Mouse (Mus musculus): ENCODE data around the gene Prkcsh. TPM values are rescaled to one million over a fixed set of nuclear protein-coding genes. Genes with fewer than 3 reads are reported as not detected.

Prkcsh gene
- polyA plus RNA-seq, 2 experiments, result 29.2 to 45.1 TPM

GRCm38 (mm10) chr9:21992227-21992626 lies 10.4 kb upstream of the Prkcsh start:
- H3K36me3 ChIP-seq (replicated peaks; ENCODE audit: control insufficient read depth, insufficient read depth, low read depth), result no peaks in the 10 kb centered on the region
- H3K27me3 ChIP-seq (ENCODE audit: control insufficient read depth, insufficient read depth, low read length), result peaks cover 56% of the 10 kb centered on the region
- no peak for TF ChIP-seq EP300 (IDR thresholded peaks at IDR 0.05; ENCODE audit: low read depth)
- TF ChIP-seq CTCF (IDR thresholded peaks at IDR 0.05; ENCODE audit: low read depth), result no peak
- no peaks in the 10 kb centered on the region for H3K4me1 ChIP-seq (replicated peaks; ENCODE audit: control insufficient read depth in 2 of 2, insufficient read depth in 2 of 2, low read length in 1 of 2)
- ATAC-seq (ENCODE audit: insufficient read depth) (no peak), DNase-seq (ENCODE audit: low read depth in 3 of 3, low spot score in 3 of 3) (no peak)
- H3K9ac ChIP-seq (replicated peaks), result no peak overlapping the region
- no peak overlapping the region for H3K4me2 ChIP-seq (ENCODE audit: low read depth)
- no peaks in the 10 kb centered on the region for H3K9me3 ChIP-seq (ENCODE audit: control insufficient read depth, low read length)
- WGBS (ENCODE audit: insufficient replicate concordance), result 63% methylated on average over 4 of the region's 4 CpGs
- H3K4me3 ChIP-seq (ENCODE audit: insufficient read depth in 1 of 2, low read depth in 2 of 2, low read length in 2 of 2), result no peak overlapping the region
- no peak overlapping the region for H3K27ac ChIP-seq

GRCm38 (mm10) chr9:21996178-21996867 lies 6.3 kb upstream of the Prkcsh start:
- Histone ChIP-seq H3K4me3 (ENCODE audit: insufficient read depth in 1 of 2, low read depth in 2 of 2, low read length in 2 of 2) (no peak overlapping the region), H3K27ac (no peak overlapping the region), H3K36me3 (replicated peaks; ENCODE audit: control insufficient read depth, insufficient read depth, low read depth) (no peaks in the 10 kb centered on the region), H3K4me2 (ENCODE audit: low read depth) (no peak overlapping the region), H3K9me3 (ENCODE audit: control insufficient read depth, low read length) (no peaks in the 10 kb centered on the region), H3K4me1 (replicated peaks; ENCODE audit: control insufficient read depth in 2 of 2, insufficient read depth in 2 of 2, low read length in 1 of 2) (no peaks in the 10 kb centered on the region), H3K9ac (replicated peaks) (no peak overlapping the region), H3K27me3 (ENCODE audit: control insufficient read depth, insufficient read depth, low read length) (peaks cover 15% of the 10 kb centered on the region)
- DNase-seq (ENCODE audit: low read depth in 3 of 3, low spot score in 3 of 3) (no peak), ATAC-seq (ENCODE audit: insufficient read depth) (no peak)
- WGBS (ENCODE audit: insufficient replicate concordance), result 66% methylated on average over 3 of the region's 3 CpGs
- TF ChIP-seq EP300 (IDR thresholded peaks at IDR 0.05; ENCODE audit: low read depth) (no peak), CTCF (IDR thresholded peaks at IDR 0.05; ENCODE audit: low read depth) (no peak)

- peaks cover 10% of the 10 kb centered on the region for H3K36me3 ChIP-seq (replicated peaks; ENCODE audit: control insufficient read depth, insufficient read depth, low read depth)
- no peak overlapping the region for H3K4me3 ChIP-seq (ENCODE audit: insufficient read depth in 1 of 2, low read depth in 2 of 2, low read length in 2 of 2)
- H3K9me3 ChIP-seq (ENCODE audit: control insufficient read depth, low read length), result no peaks in the 10 kb centered on the region
- no peak for ATAC-seq (ENCODE audit: insufficient read depth)
- 75% methylated on average over 6 of the region's 6 CpGs for WGBS (ENCODE audit: insufficient replicate concordance)
- H3K9ac ChIP-seq (replicated peaks), result no peak overlapping the region
- no peak overlapping the region for H3K4me2 ChIP-seq (ENCODE audit: low read depth)
- H3K27me3 ChIP-seq (ENCODE audit: control insufficient read depth, insufficient read depth, low read length), result no peaks in the 10 kb centered on the region; the same call in 1 of the 2 replicates
- DNase-seq (ENCODE audit: low read depth in 3 of 3, low spot score in 3 of 3), result no peak
- peaks cover 9 to 10% of the 10 kb centered on the region in 2 experiments for H3K4me1 ChIP-seq (replicated peaks; ENCODE audit: control insufficient read depth in 2 of 2, insufficient read depth in 2 of 2, low read length in 1 of 2)
- TF ChIP-seq CTCF (IDR thresholded peaks at IDR 0.05; ENCODE audit: low read depth), result no peak
- TF ChIP-seq EP300 (IDR thresholded peaks at IDR 0.05; ENCODE audit: low read depth), result no peak
- no peak overlapping the region for H3K27ac ChIP-seq
These were observed 2.3 kb upstream of the Prkcsh start for GRCm38 (mm10) chr9:22000296-22000695.

- peaks cover 9 to 10% of the 10 kb centered on the region in 2 experiments for H3K4me1 ChIP-seq (replicated peaks; ENCODE audit: control insufficient read depth in 2 of 2, insufficient read depth in 2 of 2, low read length in 1 of 2)
- no peak overlapping the region for H3K27ac ChIP-seq
- H3K9ac ChIP-seq (replicated peaks), result no peak overlapping the region
- no peak for TF ChIP-seq EP300 (IDR thresholded peaks at IDR 0.05; ENCODE audit: low read depth)
- peaks cover 12% of the 10 kb centered on the region for H3K36me3 ChIP-seq (replicated peaks; ENCODE audit: control insufficient read depth, insufficient read depth, low read depth)
- H3K9me3 ChIP-seq (ENCODE audit: control insufficient read depth, low read length), result no peaks in the 10 kb centered on the region
- no peak overlapping the region for H3K4me2 ChIP-seq (ENCODE audit: low read depth)
- WGBS (ENCODE audit: insufficient replicate concordance), result 80% methylated on average over 4 of the region's 4 CpGs
- ATAC-seq (ENCODE audit: insufficient read depth), result no peak
- H3K4me3 ChIP-seq (ENCODE audit: insufficient read depth in 1 of 2, low read depth in 2 of 2, low read length in 2 of 2), result no peak overlapping the region
- H3K27me3 ChIP-seq (ENCODE audit: control insufficient read depth, insufficient read depth, low read length), result no peaks in the 10 kb centered on the region; the same call in 1 of the 2 replicates
- DNase-seq (ENCODE audit: low read depth in 3 of 3, low spot score in 3 of 3), result no peak
These were observed 973 bp upstream of the Prkcsh start for GRCm38 (mm10) chr9:22001633-22002032.

GRCm38 (mm10) chr9:22003163-22003554 lies 553 bp downstream of the Prkcsh start:
- Histone ChIP-seq H3K9me3 (ENCODE audit: control insufficient read depth, low read length) (no peaks in the 10 kb centered on the region), H3K4me3 (ENCODE audit: insufficient read depth in 1 of 2, low read depth in 2 of 2, low read length in 2 of 2) (peak overlapping the region; percentile 88 to 95), H3K4me1 (replicated peaks; ENCODE audit: control insufficient read depth in 2 of 2, insufficient read depth in 2 of 2, low read length in 1 of 2) (peaks cover 9 to 10% of the 10 kb centered on the region in 2 experiments), H3K9ac (replicated peaks) (peak overlapping the region; percentile 75), H3K27me3 (ENCODE audit: control insufficient read depth, insufficient read depth, low read length) (no peaks in the 10 kb centered on the region; the same call in 1 of the 2 replicates), H3K4me2 (ENCODE audit: low read depth) (peak overlapping the region; percentile 93), H3K27ac (peak overlapping the region; percentile 69), H3K36me3 (replicated peaks; ENCODE audit: control insufficient read depth, insufficient read depth, low read depth) (peaks cover 16% of the 10 kb centered on the region)
- TF ChIP-seq EP300 (IDR thresholded peaks at IDR 0.05; ENCODE audit: low read depth) (no peak), CTCF (IDR thresholded peaks at IDR 0.05; ENCODE audit: low read depth) (no peak)
- peak; percentile 29; the same call in 1 of the 2 replicates for ATAC-seq (ENCODE audit: insufficient read depth)
- under 1% methylated on average over 18 of the region's 18 CpGs for WGBS (ENCODE audit: insufficient replicate concordance)
- DNase-seq (ENCODE audit: low read depth in 3 of 3, low spot score in 3 of 3), result peak; percentile 20 to 46 (median 41)

Data from liver, embryonic 14.5 days (tissue).